Mouse (Mus musculus) embryonic fibroblast, embryonic 13.5 days (primary cell): ENCODE measurements at regions not wholly inside any gene's neighbourhood (a gene's known extent, or its start where the extent isn't known, plus 50 kb on each side); places are given as distances from the start of the nearest gene placed in this dataset.

Source experiments
- CTCF ChIP-seq: IDR thresholded peaks from 2 replicates; pipeline ENCODE4 v1.5.1; 2011; ENCODE audit warnings: mild to moderate bottlenecking, control low read depth, low read length, moderate library complexity, borderline replicate concordance; ENCODE audit not compliant: insufficient read depth
- POLR2A ChIP-seq: IDR thresholded peaks from 2 replicates; pipeline ENCODE4 v1.6.1; 2011; ENCODE audit warnings: low read depth, mild to moderate bottlenecking, control low read depth, low read length, moderate library complexity

DNA sequence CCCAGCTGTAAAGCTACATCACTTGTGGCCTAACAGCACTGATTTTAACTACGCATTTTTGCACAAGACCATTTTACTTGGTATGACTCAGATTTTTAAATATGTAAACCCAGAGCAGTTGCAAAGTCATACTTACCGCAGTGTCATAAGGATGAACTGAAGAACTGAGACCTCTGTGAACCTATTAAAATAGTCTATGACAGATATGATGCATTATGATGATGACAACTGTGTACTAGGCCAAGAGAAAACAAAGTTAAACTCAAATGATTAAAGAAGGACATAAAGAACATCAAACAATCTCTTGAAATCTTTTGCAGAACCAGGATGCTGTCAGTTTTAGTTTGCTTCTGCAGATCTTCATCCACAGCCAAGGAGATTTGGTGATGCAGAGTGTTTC lies 3483.3 kb upstream of the Gm7489 start:
- no peak for TF ChIP-seq CTCF
- TF ChIP-seq POLR2A, result no peak
